Mouse (Mus musculus): ENCODE measurements around the gene Gap43.

DNA sequence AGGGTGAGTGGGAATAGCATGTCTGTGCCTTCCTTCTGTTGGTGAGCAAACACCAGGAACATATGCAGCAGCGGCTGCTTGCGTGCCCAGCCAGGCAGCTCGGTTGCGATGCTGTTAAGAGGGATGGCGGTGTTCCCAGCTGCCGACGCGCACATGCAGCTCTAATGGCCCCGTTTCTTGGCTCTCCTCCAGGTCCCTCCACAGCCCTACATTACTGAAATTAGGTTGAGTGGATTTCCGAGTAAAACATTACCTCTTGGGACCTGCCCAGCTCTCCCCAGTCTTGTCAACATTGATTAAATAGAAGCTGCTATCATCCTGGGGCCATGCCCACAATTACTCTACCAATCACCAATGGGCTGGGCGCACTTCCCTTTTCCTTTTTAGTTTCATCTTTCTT is 84.8 kb downstream of the Gap43 start:
- TF ChIP-seq CTCF (IDR thresholded peaks at IDR 0.05; ENCODE audit: low read depth) (no peak), EP300 (optimal IDR thresholded peaks at IDR 0.05) (no peak)

Measured in stomach, postnatal 0 days (tissue).